In genomic region chr16:77332285-77332684, GRCm38 (mm10) we compare ENCODE assay signal across 9 mouse cellular contexts.
A peak's percentile ranks its signal among the peaks of the same experiment; 100 is the strongest.
DNase-seq lines count a peak whose midpoint lies in the region; ATAC-seq and TF ChIP-seq lines count a peak whose summit lies in the region.
"Had no signal": no experiment of that assay in that cellular context is flagged by ENCODE, and none has a peak within 500 bp of the region (broad histone marks: within the 10 kb centered on the region; RNA-seq: fewer than 3 reads in every experiment).

No protein-coding gene starts in this region.

- peak overlapping the region; percentile 94 for H3K27ac ChIP-seq in layer of hippocampus, adult 2 months
- H3K27ac ChIP-seq in hindbrain, embryonic 10.5 days = peak overlapping the region; percentile 96
- no peak overlapping the region for H3K27ac ChIP-seq in stomach, embryonic 15.5 days

- ATAC-seq in stomach, embryonic 15.5 days (ENCODE audit: insufficient read depth, low FRiP score, low read depth) = no peak
- no peak for ATAC-seq in activated CD4-positive, CD25-positive, alpha-beta regulatory T cell, adult 4 months

- peaks cover 44% of the 10 kb centered on the region for H3K36me3 ChIP-seq in hindbrain, embryonic 10.5 days
- no peaks in the 10 kb centered on the region for H3K36me3 ChIP-seq in stomach, embryonic 15.5 days

- 70% methylated on average over 6 of the region's 6 CpGs for WGBS in hindbrain, embryonic 10.5 days
- WGBS in stomach, embryonic 15.5 days = 54% methylated on average over 6 of the region's 6 CpGs

- H3K4me2 ChIP-seq in stomach, embryonic 15.5 days = peak overlapping the region; percentile 14

- peaks cover 37% of the 10 kb centered on the region for H3K4me1 ChIP-seq in hindbrain, embryonic 10.5 days (replicated peaks)
- H3K4me1 ChIP-seq in stomach, embryonic 15.5 days = 0 out of 2 replicates have a peak, but pooled peaks cover 2% of the 10 kb centered on the region

- DNase-seq in layer of hippocampus, adult 2 months (ENCODE audit: low spot score in 2 of 2) = no peak
- DNase-seq in layer of hippocampus, adult 9-10 months (ENCODE audit: low spot score) = no peak
- DNase-seq in hindbrain, embryonic 10.5 days (ENCODE audit: low spot score) = no peak
- peak; percentile 31 to 43 for DNase-seq in kidney, postnatal 25 days
- DNase-seq in cerebellum, adult 11-12 months = no peak
- no peak for DNase-seq in lung, postnatal 25 days (ENCODE audit: low spot score)

- TF ChIP-seq CTCF in layer of hippocampus, adult 2 months (conservative IDR thresholded peaks at IDR 0.05) = no peak

- 0 out of 2 replicates have a peak, but pooled peaks cover 3% of the 10 kb centered on the region for H3K9me3 ChIP-seq in hindbrain, embryonic 10.5 days
- no peaks in the 10 kb centered on the region for H3K9me3 ChIP-seq in stomach, embryonic 15.5 days

- no peak overlapping the region for H3K9ac ChIP-seq in stomach, embryonic 15.5 days

- H3K4me3 ChIP-seq in layer of hippocampus, adult 2 months = peak overlapping the region; percentile 63
- peak overlapping the region; percentile 70 for H3K4me3 ChIP-seq in hindbrain, embryonic 10.5 days
- H3K4me3 ChIP-seq in stomach, embryonic 15.5 days (replicated peaks) = no peak overlapping the region

- H3K27me3 ChIP-seq in hindbrain, embryonic 10.5 days (ENCODE audit: insufficient read depth, poor library complexity, severe bottlenecking) = no peaks in the 10 kb centered on the region
- H3K27me3 ChIP-seq in stomach, embryonic 15.5 days (replicated peaks) = no peaks in the 10 kb centered on the region
- H3K27me3 ChIP-seq: CH12.LX had no signal

Comparison
In these comparisons a context has a peak if more than half of its experiments do, and no peak if none do; other contexts are left out.
1. DNase-seq: peak in kidney, postnatal 25 days (2 of 2); none in layer of hippocampus, adult 2 months (0 of 2), layer of hippocampus, adult 9-10 months (single experiment), hindbrain, embryonic 10.5 days (single experiment), cerebellum, adult 11-12 months (single experiment) and lung, postnatal 25 days (single experiment).